Mouse (Mus musculus) WW6 (cell line): ENCODE results near the gene Gfm2.
"Not testable (repeated sequence)": the region's sequence is repeated elsewhere in the genome, so short reads cannot be mapped to it uniquely, and the experiment has no call there.

Experiments
- DNase-seq: peaks from one replicate; pipeline ENCODE4 v3.0.0-alpha.2; 2013; ENCODE audit warnings: low read depth, low spot score

Gene Gfm2

GRCm38 (mm10) chr13:97137466-97138400 lies at the start of gene Gfm2, which contains the start of gene Nsa2:
Gene Gfm2, plus strand, starts transcription at chr13:97137937.
Gene Nsa2, minus strand, starts transcription at chr13:97137937.
- peak; percentile 91 for DNase-seq

- DNase-seq = no peak
Measured at GRCm38 (mm10) chr13:97088183-97088582, 49.6 kb upstream of the Gfm2 start.

GRCm38 (mm10) chr13:97095726-97096125 lies 42.0 kb upstream of the Gfm2 start:
- DNase-seq = no peak

GRCm38 (mm10) chr13:97099187-97099852 lies 38.4 kb upstream of the Gfm2 start, which contains the start of gene Gm6169:
Gene Gm6169, minus strand, starts transcription at chr13:97099237.
- peak; percentile 16 for DNase-seq

- no peak for DNase-seq
Measured at GRCm38 (mm10) chr13:97104996-97105395, 32.7 kb upstream of the Gfm2 start.

GRCm38 (mm10) chr13:97107721-97108120 lies 30.0 kb upstream of the Gfm2 start:
- DNase-seq = not testable (repeated sequence)

- DNase-seq = no peak
Measured at GRCm38 (mm10) chr13:97109046-97109445, 28.7 kb upstream of the Gfm2 start.

- no peak for DNase-seq
Measured at GRCm38 (mm10) chr13:97121341-97121740, 16.4 kb upstream of the Gfm2 start.

GRCm38 (mm10) chr13:97129654-97130053 lies 8.1 kb upstream of the Gfm2 start:
- DNase-seq = not testable (repeated sequence)

GRCm38 (mm10) chr13:97130413-97130812 lies 7.3 kb upstream of the Gfm2 start:
- not testable (repeated sequence) for DNase-seq

- not testable (repeated sequence) for DNase-seq
Measured at GRCm38 (mm10) chr13:97138404-97138931, 731 bp downstream of the Gfm2 start.

GRCm38 (mm10) chr13:97142321-97142720 lies 4.6 kb downstream of the Gfm2 start:
- no peak for DNase-seq

GRCm38 (mm10) chr13:97145834-97146233 lies 8.1 kb downstream of the Gfm2 start:
- peak; percentile 11 for DNase-seq

GRCm38 (mm10) chr13:97175520-97176264 lies 38.0 kb downstream of the Gfm2 start:
- no peak for DNase-seq

- DNase-seq = no peak
Measured at GRCm38 (mm10) chr13:97176731-97177130, 39.0 kb downstream of the Gfm2 start.

GRCm38 (mm10) chr13:97178943-97179342 lies 41.2 kb downstream of the Gfm2 start:
- DNase-seq = no peak

GRCm38 (mm10) chr13:97180113-97180828 lies 42.5 kb downstream of the Gfm2 start:
- DNase-seq = no peak

GRCm38 (mm10) chr13:97182821-97183220 lies 45.1 kb downstream of the Gfm2 start:
- no peak for DNase-seq

- DNase-seq = no peak
Measured at GRCm38 (mm10) chr13:97184168-97184567, 46.4 kb downstream of the Gfm2 start.

- no peak for DNase-seq
Measured at GRCm38 (mm10) chr13:97184656-97185055, 46.9 kb downstream of the Gfm2 start.

- no peak for DNase-seq
Measured at GRCm38 (mm10) chr13:97186346-97186745, 48.6 kb downstream of the Gfm2 start.
